Mouse (Mus musculus) R1 (cell line): ENCODE measurements around the gene Gse1.
A peak's percentile ranks its signal among the peaks of the same experiment; 100 is the strongest.

ENCODE experiments used
- DNase-seq: peaks from one replicate; pipeline ENCODE4 v3.0.0-alpha.2; 2018; ENCODE audit warnings: low read depth, low spot score

Gse1 gene

DNA sequence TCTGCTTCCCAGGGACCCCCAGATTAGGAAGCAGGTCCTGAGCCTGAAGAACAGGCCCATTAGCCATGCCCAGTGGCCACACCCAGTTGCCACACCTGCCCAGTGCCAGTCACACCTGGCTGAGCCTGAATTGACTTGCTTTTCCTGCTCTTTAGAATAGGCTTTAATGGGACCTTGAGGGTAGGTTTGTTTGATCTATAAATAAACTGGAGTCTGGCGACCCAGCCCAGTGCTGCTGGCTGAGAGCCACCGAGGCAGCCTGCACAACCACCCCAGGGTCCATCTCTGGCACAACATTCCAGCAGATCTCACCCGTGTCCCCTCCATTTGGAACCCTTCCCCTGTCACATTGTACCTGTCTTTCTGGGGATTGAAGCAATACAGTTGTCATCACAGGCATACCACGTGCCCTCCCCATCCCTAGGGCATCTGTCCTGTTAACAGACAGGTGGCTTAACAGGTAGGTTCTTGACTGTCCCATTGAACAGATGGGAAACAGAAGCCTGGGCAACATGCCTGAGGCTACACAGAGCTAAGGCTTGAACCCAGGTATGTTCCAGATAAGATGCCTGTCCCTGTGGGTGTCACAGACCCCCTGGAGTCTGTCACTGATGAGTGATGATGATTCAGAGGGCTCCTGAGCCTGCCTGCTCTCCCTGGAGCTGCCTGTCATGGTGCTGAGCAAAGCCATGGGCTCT is 214.2 kb downstream of the Gse1 start:
- DNase-seq: no peak

DNA sequence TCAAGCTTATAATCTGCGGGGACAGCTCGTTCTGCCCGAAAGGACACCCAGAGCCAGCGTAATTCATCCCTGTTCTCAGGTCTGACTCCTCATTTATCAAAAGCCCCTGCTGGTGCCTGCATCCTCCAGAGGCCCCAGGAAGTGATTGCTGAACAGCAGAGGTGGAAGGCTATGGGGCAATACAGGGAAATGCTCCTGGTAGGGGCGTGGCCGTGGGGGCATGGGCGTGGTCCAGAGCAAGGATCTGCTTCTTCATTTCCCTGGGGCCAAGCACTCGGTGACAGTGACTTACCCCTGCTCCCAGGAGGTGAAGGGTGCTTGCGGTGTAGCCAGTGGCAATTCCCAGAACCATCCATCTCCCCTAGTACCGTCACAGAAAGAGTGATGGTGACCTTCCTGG is 217.0 kb downstream of the Gse1 start:
- DNase-seq: no peak

DNA sequence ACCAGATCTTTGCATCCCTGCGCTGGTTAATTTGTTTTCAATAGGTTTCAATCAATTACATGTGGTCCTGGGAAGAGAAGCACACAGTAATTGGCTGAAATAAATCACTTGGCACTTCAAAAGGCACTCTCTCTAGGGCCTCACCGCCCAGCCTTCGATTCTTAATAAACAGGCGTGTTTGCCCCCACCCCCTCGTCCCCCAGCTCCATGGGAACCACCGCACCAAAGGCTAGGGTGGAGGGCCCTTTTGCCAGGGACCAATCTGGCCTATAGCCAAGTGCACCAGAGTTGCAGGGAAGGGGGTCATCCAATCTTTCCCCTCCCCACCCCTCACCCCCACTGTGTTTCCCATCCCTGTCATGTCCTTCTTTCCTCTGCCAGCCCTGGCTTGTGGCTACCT is 219.9 kb downstream of the Gse1 start:
- DNase-seq: no peak

DNA sequence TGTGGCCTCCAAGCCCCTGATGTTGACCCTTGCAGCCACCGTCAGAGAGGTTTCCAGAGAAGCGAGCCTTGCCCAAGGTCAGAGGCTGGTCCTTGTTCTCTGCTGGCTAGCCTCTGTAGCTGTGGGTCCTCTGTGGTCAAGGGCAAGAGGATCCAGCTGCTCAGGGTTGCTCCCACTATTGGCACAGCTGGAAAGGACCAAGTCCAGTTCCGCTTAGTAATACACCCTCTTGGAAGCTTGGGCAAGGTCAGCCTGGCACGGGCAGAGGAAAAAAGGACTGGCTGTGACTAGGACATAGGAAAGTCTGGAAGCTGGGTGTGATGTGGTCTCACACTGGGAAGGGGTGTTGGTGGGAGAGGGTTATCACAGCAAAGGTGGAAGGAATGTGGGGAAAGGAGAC is 220.9 kb downstream of the Gse1 start:
- DNase-seq: no peak

DNA sequence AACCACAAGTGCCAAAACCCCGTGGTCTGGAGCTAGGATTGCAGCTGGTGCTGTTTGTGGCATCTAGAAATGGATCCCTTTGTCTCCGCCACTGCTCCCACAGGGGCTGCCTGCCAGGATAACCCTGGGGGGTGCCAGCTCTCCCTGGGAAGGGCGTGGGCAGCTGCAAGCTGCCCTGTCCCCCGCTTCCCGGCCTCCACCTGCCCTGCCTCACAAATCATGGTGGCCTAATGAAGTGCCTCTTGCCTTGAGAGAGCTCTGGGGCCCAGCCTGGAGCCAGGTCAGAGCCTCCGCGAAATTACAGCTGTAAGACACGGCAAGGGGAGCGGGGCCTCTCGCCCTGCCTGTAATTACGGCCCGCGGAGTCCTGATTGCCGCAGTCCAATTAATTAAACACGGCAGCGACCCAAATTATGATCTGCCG is 221.4 kb downstream of the Gse1 start:
- no peak for DNase-seq

DNA sequence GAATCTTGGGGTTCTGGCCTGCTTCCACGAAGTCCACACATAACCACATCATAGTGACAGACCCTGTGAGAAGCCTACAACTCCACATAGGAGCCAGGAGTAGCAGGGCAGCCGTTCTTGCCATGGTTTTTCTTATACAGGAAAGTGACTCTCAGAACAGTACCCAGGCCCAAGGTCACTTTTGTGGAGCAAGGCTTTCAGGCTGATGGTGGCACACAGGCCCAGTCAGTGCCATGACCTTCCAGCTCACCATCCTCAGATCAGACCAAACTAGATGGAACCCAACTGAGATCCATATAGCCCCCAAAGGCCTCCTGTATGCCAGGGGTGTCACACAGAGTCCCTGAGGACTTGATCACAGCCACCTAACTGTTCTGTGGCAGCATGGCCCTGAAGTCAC is 223.9 kb downstream of the Gse1 start:
- no peak for DNase-seq

DNA sequence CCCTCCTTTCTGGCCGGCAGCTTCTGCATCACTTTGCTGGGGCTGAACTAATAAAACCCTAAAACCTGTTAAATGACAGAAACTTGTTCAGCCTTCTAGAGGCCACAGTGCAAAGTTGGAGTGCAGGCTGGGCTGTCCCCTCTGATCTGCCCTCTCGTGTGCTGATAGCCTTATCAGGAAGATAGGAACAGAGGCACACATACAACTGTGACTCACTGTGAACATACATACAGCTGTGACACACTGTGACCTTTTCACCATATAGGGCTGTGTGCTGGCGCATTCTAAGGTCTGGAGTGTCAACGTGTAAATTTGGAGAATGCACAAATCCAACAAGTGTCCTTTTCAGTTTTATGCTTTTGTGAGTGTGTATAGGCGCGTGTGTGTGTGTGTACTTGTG is 226.1 kb downstream of the Gse1 start:
- no peak for DNase-seq

DNA sequence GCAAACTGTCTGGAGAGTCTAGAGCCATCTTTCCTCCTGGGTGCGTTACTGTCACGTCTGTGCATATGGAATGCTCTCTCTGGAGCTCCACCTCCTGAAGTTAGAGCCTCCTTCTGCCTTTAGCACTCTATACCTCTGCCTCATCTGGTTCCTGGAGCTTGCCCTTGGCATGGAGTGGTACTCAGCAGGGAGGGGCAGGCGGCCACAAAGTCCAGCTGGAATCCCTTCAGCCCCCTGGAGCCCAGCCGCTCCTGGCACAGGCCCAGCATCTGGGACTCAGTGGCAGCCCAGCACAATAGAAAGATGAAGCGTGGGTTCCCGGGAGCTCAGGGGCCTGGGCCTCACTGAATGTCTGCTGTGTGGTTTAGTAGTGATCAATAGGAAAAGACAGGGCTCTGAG is 232.1 kb downstream of the Gse1 start:
- DNase-seq: no peak

DNA sequence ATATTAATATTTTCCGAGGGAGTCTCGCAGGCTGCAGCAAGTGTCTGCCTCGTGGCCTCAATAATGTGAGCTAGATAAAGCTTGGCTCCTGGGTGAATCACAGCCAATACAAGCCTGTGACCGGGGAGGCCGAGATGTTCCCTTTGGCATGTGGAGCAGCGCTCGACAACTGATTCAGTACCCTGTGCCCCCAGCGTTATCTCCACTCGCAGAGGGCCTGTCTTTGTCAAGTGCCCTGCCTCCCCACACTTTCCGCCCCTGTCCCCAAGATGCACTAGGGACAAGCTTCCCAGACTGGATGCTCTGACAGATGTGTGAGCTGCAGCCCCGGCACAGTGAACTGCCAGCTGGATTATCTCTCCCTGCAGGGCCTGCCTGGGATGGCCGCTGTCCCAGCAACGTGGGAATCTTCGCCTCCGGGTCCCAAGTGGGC is 233.9 kb downstream of the Gse1 start:
- no peak for DNase-seq

DNA sequence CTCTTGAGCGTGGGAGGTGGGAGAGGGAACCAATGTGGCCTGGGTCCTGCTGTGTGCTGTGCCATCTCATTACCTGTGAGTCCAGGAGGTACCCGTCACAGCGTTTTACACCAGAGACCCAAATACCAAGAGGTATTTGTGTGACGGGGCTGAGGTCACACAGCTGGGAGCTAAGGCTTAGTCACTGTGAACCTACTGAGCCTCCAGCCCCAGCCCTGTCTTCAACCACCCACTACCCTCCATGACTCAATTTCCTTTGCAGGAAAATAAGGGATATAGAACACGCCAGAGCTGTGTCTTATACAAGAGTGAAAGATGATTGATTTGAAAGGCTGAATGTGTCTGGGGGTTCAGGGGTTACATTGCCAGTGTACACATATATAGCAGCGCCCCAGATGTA is 234.4 kb downstream of the Gse1 start:
- DNase-seq: no peak

DNA sequence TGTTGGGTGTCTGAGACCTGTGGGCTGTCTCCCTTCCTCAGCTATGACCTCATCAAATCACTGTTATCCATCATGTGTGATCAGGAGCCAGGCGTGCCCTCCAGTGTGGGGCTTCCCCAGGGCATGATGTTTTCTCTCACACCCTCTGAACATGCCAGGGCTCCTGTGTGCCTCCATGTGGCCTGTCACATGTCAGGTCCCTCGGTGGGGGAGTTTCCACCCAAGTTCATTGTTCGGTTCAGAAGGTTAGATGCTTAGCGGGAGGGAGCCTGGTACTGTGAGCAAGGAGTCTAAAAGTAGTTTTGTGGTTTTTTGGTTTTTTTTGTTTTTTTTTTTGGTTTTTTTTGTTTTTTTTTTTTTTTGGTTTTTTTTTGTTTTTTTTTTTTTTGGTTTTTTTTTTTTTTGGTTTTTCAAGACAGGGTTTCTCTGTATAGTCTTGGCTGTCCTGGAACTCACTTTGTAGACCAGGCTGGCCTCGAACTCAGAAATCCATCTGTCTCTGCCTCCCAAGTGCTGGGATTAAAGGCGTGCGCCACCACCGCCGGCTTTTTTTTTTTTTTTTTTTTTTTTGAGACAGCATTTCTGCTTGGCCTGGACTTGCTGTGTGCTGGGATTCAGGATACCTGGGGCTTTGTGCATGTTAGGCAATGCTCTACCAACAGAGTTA is 235.8 kb downstream of the Gse1 start:
- DNase-seq: no peak

DNA sequence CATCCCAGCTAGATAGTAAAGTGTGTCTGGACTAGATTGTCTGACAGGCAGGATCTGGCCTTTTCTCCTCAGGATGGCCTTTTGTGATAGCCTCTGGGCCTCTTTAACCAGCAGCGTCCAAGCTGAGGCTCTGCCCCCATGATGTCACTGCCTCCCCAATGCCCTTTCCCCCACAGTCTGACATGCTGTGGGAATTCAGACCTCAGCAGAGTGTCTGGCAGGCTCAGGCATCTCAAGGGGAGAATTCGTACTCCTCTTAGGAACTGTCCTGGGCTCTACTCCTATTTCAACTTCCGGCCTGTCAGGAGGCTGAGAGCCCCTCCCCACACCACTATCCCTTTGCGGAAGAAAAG is 236.3 kb downstream of the Gse1 start:
- no peak for DNase-seq

DNA sequence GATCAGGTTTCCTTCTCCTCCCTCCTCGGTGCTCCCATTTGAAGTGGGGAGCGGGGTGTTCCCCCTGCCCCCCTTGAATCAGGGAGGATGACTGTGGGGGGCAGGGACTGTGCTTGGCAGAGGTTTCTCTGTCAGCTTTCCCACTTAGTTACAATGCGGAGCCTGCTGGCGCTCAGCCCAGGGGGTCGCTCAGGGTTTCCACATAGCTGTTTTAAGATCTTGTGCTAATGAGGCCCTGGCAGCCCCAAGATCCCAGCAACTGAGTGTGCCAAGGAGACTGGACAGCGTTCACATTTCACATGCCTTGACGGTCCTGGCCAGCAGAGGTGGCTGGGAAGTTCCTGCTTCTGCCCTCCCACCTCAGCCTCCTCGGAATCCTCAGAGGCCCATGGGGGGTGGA is 237.5 kb downstream of the Gse1 start:
- no peak for DNase-seq

DNA sequence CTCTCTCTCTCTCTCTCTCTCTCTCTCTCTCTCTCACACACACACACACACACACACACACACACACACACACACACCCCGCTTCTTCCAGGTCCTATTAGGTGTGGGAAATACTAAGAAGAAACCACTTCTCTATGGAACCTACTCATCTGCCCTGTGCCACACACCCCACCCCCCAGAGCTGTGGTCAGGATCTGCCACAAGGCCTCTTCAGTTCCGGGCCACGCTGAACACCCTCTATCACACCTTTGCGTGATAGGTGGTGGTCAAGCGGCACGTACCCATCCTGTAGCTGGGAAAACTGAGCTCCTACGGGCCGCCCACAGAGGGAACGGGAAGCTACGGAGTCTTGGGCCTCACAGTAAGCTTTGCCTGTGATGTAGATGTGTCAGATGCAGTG is 238.0 kb downstream of the Gse1 start:
- no peak for DNase-seq

DNA sequence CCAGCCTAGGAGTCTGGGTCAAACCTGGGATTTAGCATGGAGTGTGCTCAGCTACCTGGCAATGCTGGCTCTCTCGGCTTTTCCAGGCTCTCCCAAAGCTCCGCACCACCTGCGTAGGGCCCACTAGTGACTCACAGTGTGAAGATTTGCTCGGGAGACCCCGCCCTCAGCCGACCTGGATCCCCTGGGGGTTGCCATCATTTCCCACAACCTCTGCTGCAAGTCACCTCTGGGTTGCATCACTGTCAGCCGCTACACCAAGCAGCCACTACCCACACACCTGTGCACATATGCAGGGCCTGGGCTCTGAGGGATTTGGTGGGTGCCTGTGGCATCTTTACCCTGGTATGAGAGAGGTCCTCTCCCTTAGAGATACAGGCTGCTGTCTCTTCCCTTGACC is 239.3 kb downstream of the Gse1 start:
- DNase-seq: no peak

DNA sequence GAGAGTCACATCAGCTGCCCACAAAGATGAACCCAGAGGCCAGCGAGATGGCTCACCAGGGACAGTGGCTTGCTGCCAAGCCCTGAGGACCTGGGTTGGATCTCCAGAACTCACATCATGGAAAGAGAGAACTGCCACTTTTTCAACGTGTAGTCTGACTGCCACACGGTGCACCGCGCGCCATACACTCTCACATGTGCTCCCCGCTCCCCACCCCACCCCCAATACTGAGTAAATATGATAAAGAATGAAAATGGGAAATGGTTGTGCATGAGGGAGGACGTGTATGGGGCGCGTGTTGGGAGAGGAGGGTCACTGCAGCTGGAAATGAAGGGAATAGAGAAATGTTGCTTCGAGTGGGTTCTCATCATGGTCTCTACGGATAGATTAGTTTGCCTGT is 241.9 kb downstream of the Gse1 start:
- no peak for DNase-seq

DNA sequence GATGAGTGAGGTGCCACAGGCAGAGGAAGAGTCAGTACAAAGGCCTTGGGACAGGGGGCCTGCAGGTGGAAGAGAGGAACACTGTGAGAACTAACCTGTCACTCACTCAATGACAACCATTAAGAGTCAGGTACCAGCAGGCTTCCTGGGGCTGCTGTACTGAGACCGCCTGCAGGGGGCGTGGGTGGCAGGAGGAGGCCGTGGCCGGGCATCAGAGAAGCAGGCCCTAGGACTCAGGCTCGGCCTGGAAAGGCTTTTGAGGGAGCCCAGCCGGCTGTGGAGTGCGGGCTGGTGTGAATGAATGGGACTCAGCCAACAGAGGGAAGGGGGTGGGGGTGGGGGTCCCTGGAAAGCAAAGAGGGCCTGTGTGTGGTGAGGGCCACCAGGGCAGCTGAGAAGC is 242.9 kb downstream of the Gse1 start:
- DNase-seq: peak; percentile 74

DNA sequence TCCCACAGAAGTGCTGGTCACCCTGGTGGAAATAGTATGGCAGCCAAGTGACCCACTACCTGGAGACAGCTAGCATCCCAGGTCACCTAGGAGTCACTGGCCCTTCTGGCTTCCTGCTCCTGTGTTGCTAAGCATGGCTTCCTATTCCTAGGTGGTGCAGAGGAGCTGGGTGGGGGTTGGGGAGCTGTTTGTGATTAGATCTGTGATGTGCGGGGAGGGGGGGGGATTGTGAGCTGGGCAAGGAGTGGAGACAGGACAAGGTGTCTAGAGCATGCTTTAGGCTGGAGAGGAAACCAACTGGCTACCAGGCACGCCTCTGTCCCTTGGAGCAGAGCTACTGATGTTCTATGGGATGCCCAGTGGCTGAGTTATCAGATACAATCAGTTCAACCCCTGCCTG is 243.5 kb downstream of the Gse1 start:
- peak; percentile 26 for DNase-seq

DNA sequence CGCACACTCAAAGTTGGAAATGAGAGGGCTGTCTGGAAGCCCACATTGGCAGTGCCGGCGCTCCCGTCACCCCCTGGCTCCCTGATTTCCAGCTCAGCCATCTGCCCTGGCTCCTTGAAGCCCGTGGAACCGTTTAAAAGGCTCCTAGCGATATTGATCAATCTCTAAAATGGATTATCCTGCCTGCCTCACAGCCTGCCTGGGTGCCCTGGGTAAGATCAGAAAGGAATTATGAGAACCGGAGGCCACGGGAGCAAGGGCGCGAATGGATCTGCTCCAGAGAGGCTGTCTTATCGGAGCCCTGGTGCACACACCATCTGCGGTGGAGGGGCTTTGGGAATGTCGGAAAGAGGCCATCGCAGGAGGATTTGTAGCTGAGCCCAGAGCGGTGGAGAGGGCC is 244.0 kb downstream of the Gse1 start:
- DNase-seq: peak; percentile 34

DNA sequence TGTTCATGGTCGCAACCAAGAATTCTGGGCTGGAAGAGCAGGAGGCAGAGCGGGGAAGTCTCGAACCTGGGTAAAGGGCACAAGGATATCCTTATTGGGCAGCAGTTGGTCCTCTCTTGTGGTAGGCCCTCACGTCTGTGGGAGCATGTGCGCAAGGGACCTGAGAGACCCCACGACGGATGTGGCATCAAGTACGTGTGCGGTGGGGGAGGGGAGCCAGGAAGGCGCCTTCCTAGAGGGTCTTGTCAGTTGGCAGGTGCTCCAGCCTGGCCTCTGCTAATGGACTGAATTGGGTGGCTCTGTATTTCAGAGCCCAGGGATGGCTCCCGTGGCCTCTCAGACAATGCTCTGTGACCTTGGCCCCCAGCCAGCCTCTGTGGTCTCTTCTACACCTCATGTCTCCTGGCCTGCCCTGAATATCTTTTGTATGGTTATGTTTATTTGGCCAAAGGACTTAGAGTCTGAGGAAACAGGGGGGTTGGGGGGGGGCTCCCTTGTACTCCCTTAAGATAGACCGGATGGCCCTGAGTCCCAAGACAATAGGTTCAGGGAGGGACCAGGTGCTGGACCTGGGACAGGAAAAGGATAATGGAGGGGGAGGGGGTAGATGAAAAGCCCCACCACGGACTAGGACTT is 245.6 kb downstream of the Gse1 start:
- DNase-seq: peak; percentile 62

DNA sequence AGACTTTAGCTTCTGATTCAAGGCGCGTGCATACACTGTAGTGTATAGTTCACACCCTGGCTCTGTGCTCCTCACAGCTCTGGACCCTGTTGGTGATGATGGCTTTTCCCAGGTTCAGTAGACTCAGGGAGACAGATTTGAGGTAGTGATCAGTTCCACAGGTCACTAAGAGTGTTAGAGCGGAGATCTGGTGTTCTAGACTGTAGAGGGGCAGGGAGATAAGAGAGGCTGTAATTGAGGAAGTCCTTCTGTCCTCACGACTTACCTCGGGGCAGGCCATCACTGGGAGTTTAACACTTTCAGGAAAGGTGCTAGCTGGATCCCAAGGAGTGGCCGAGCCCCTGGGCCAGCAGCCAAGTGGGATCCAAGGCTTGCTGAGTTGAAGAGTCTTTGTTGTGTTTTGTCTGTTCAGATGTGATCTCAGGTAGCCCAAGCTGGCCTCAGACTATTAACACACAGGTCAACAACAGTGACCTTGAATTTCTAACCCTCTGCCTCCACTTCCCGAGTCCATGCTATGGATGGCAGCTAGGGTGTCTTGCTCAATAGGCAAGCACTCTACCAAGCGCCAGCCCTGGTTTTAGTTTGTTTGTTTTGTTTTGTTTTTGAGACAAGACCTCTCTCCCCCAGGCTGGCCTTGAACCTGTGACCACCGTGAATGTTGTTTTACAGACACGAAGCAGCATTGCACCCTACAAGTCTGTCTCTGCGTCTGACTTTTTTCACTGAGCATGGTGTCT is 246.4 kb downstream of the Gse1 start:
- no peak for DNase-seq

DNA sequence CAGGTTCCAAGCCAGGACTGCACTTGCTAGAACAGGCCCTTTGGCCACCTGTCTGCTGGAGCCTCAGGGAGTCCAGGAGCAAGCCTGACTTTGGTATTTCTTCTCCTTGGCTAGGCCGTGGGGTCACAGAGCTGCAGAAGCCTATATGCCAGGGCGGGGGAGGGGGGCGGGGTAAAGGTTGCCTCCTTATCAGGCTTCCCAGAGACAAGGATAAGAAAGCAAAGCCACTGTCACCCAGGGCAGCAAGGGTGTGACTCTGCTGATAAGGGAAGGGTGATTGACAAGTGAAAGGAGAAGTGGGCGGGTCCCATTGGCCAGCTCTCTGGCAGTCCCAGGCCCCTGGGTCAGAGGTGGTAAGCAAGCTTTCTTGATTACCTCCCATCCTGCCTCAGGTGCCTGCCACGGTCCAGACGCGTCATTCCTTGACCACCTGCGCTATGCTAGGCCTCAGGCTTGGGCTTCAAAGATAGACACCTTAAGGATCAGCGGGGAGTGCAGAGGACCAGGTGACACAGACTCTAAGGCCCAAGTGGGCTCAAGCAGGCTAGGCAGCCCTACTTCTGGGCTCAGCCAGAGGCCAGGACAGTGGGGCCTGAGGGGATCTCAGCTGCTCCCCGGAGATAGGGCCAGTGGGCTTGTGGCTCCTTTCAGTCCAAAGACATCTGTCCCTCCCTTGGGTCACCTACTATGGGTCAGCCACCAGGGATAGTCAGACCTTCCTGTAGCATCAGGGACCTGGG is 247.4 kb downstream of the Gse1 start:
- DNase-seq: no peak
